27 mouse cellular contexts compared by ENCODE assay signal in the genomic region with DNA sequence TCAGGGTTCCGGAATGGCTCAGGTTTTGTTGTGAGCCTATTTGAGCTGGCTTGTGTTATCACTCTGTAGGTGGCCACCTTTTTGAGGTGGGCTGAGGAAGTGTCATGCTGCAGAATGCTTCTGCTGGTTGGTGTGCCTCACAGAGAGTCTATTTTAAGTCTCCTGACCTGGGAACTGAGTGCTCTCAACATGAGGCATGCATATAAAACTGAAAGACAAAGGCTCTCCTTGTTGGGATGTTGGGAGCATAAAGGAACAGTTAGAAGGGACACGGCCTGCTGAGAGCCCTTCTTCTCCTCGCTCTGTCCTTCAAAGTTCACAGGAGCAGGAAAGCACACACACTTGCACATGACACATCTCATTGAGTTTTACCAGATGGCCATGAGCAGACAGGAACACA. TPM values are rescaled to one million over a fixed set of nuclear protein-coding genes. Genes with fewer than 3 reads are reported as not detected.
A peak's percentile ranks its signal among the peaks of the same experiment; 100 is the strongest.
DNase-seq lines count a peak whose midpoint lies in the region; ATAC-seq and TF ChIP-seq lines count a peak whose summit lies in the region.
"Had no signal": no experiment of that assay in that cellular context is flagged by ENCODE, and none has a peak within 500 bp of the region (broad histone marks: within the 10 kb centered on the region; RNA-seq: fewer than 3 reads in every experiment).

No protein-coding gene starts in this region.

- H3K27me3 ChIP-seq in heart, embryonic 13.5 days (replicated peaks) = no peaks in the 10 kb centered on the region
- no peaks in the 10 kb centered on the region for H3K27me3 ChIP-seq in hindbrain, embryonic 13.5 days
- H3K27me3 ChIP-seq: CH12.LX; embryonic facial prominence, embryonic 13.5 days; embryonic facial prominence, embryonic 15.5 days; forebrain, embryonic 12.5 days; Patski had no signal

- no peak overlapping the region for H3K4me3 ChIP-seq in heart, embryonic 13.5 days
- H3K4me3 ChIP-seq in ES-E14 (ENCODE audit: insufficient read depth in 1 of 2, low read depth in 1 of 2, low read length in 2 of 2, poor library complexity in 1 of 2, severe bottlenecking in 1 of 2) = no peak overlapping the region
- H3K4me3 ChIP-seq in hindbrain, embryonic 13.5 days = no peak overlapping the region
- H3K4me3 ChIP-seq: embryonic facial prominence, embryonic 13.5 days; embryonic facial prominence, embryonic 15.5 days; erythroblast, embryonic 14.5 days; forebrain, embryonic 10.5 days; forebrain, embryonic 12.5 days had no signal

- no peak for DNase-seq in heart, postnatal 4 days
- DNase-seq in ES-E14 (ENCODE audit: low read depth, low spot score) (no peak), ZHBTc4 (ENCODE audit: low read depth, low spot score) (peak; percentile 37)
- DNase-seq in embryo, embryonic 11 days = no peak
- no peak for DNase-seq in B cell, adult 2 months
- DNase-seq: adrenal gland, adult 8-10 months; adrenal gland, postnatal 14 days; adrenal gland, postnatal 36 days; cerebellum, adult 11-12 months; cerebellum, adult 2 months; cerebellum, adult 9-10 months; cerebellum, postnatal 10 days; cerebellum, postnatal 25 days had no signal

- H3K27ac ChIP-seq in heart, embryonic 13.5 days (replicated peaks) = peak overlapping the region; percentile 12; the same call in 1 of the 2 replicates
- peak overlapping the region; percentile 57 for H3K27ac ChIP-seq in ES-E14 (ENCODE audit: insufficient read depth, low read depth, low read length, poor library complexity, severe bottlenecking)
- no peak overlapping the region for H3K27ac ChIP-seq in hindbrain, embryonic 13.5 days
- H3K27ac ChIP-seq: embryonic facial prominence, embryonic 13.5 days; embryonic facial prominence, embryonic 15.5 days; forebrain, embryonic 10.5 days; forebrain, embryonic 12.5 days had no signal

- no peak for ATAC-seq in heart, embryonic 13.5 days (ENCODE audit: extremely low read depth, insufficient number of reproducible peaks, low FRiP score, low TSS enrichment)
- no peak for ATAC-seq in hindbrain, embryonic 13.5 days (ENCODE audit: low FRiP score)
- ATAC-seq: activated CD4-positive, CD25-positive, alpha-beta regulatory T cell, adult 4 months; CD4-positive, CD25-positive, alpha-beta regulatory T cell, adult 4 months; forebrain, embryonic 14.5 days; forebrain, embryonic 16.5 days; Patski had no signal

- H3K9me3 ChIP-seq in heart, embryonic 13.5 days = no peaks in the 10 kb centered on the region
- no peaks in the 10 kb centered on the region for H3K9me3 ChIP-seq in ES-E14 (ENCODE audit: control insufficient read depth, insufficient read depth, low read depth, low read length)
- no peaks in the 10 kb centered on the region for H3K9me3 ChIP-seq in hindbrain, embryonic 13.5 days
- H3K9me3 ChIP-seq: embryonic facial prominence, embryonic 13.5 days; embryonic facial prominence, embryonic 15.5 days; forebrain, embryonic 10.5 days; forebrain, embryonic 12.5 days; G1E had no signal

- H3K9ac ChIP-seq in heart, embryonic 13.5 days = no peak overlapping the region
- H3K9ac ChIP-seq in ES-E14 (ENCODE audit: insufficient read depth, low read depth, low read length, poor library complexity, severe bottlenecking) = no peak overlapping the region
- H3K9ac ChIP-seq in hindbrain, embryonic 13.5 days = no peak overlapping the region
- H3K9ac ChIP-seq: embryonic facial prominence, embryonic 13.5 days; embryonic facial prominence, embryonic 15.5 days; forebrain, embryonic 12.5 days had no signal

- H3K4me2 ChIP-seq in heart, embryonic 13.5 days = no peak overlapping the region
- no peak overlapping the region for H3K4me2 ChIP-seq in hindbrain, embryonic 13.5 days
- H3K4me2 ChIP-seq: embryonic facial prominence, embryonic 13.5 days; embryonic facial prominence, embryonic 15.5 days; forebrain, embryonic 12.5 days had no signal

- WGBS in heart, embryonic 13.5 days = 72% methylated on average over 3 of the region's 3 CpGs
- WGBS in hindbrain, embryonic 13.5 days = 89% methylated on average over 3 of the region's 3 CpGs

- H3K4me1 ChIP-seq in heart, embryonic 13.5 days = 0 out of 2 replicates have a peak, but pooled peaks cover 8% of the 10 kb centered on the region
- H3K4me1 ChIP-seq in ES-E14 (ENCODE audit: control insufficient read depth in 2 of 2, insufficient read depth in 2 of 2, low read length in 2 of 2, poor library complexity in 1 of 2) = peaks cover 4 to 28% of the 10 kb centered on the region in 2 experiments; a peak in 3 of 4 replicates
- H3K4me1 ChIP-seq in hindbrain, embryonic 13.5 days (replicated peaks) = no peaks in the 10 kb centered on the region
- H3K4me1 ChIP-seq: embryonic facial prominence, embryonic 13.5 days; embryonic facial prominence, embryonic 15.5 days; forebrain, embryonic 10.5 days; forebrain, embryonic 12.5 days had no signal

- H3K36me3 ChIP-seq in heart, embryonic 13.5 days = peaks cover 94% of the 10 kb centered on the region
- H3K36me3 ChIP-seq in ES-E14 (ENCODE audit: control insufficient read depth, insufficient read depth, low read length, poor library complexity, severe bottlenecking) = peaks cover 40% of the 10 kb centered on the region
- peaks cover 72% of the 10 kb centered on the region for H3K36me3 ChIP-seq in hindbrain, embryonic 13.5 days

- in situ Hi-C loops in ES-E14 (cut with MboI; ENCODE audit: low sequenced_read_pairs in 2 of 2, unreplicated experiment in 2 of 2) = no loop called here

TF ChIP-seq in ES-E14, 5 proteins besides CTCF, POLR2A, EP300 and RAD21:
- TF ChIP-seq ZNF384 (IDR thresholded peaks at IDR 0.05; ENCODE audit: low read depth, low read length) = no peak
- no peak for TF ChIP-seq HCFC1 (IDR thresholded peaks at IDR 0.05; ENCODE audit: borderline replicate concordance, insufficient read depth, low read length)

RNA-seq across cellular contexts. Expression of gene 9530068E07Rik, which starts 9.3 kb away (rescaled TPM):
- polyA plus RNA-seq in heart, embryonic 13.5 days (2015; fragmentation: Nextera tagmentation; extraction: Ambion mirVana) = 193 and 201 TPM in 2 replicates
- total RNA-seq in heart, postnatal 4 days (2021) = 100 to 1,000 TPM; 113 to 116 TPM
- total RNA-seq in ES-E14 (2012; rRNA removed) = 54.7 and 55.0 TPM in 2 replicates
- polyA plus RNA-seq in hindbrain, embryonic 13.5 days (2015; fragmentation: Nextera tagmentation; extraction: Ambion mirVana) = 129 TPM in 2 replicates

RNA-seq across cellular contexts. Expression of gene Vdac1, which starts 26.2 kb away (rescaled TPM):
- 414 and 452 TPM in 2 replicates for polyA plus RNA-seq in heart, embryonic 13.5 days (2015; fragmentation: Nextera tagmentation; extraction: Ambion mirVana)
- 100 to 1,000 TPM; 785 to 812 TPM for total RNA-seq in heart, postnatal 4 days (2021)
- 238 and 268 TPM in 2 replicates for total RNA-seq in ES-E14 (2012; rRNA removed)
- polyA plus RNA-seq in hindbrain, embryonic 13.5 days (2015; fragmentation: Nextera tagmentation; extraction: Ambion mirVana) = 280 and 294 TPM in 2 replicates
